Mouse (Mus musculus) inflammation-experienced regulatory T-cells, adult 6 months (primary cell): ENCODE results near the gene Smim10l1. TPM values are rescaled to one million over a fixed set of nuclear protein-coding genes. Genes with fewer than 3 reads are reported as not detected.

Experiments used
- ATAC-seq: one replicate; pipeline ENCODE4 v1.8.0; 2017
- polyA plus RNA-seq, 3 experiments: library from polyadenylated mRNA; unstranded; fragments of 100-300 nt; shearing (Covaris generic); gene quantifications; one replicate each; pipeline ENCODE4 v1.2.1; 2017

Smim10l1 gene
- 10 to 100 TPM; 12.0 to 19.5 (median 18.0) TPM for polyA plus RNA-seq

- no peak for ATAC-seq
These were observed at the start of gene Smim10l1 for GRCm38 (mm10) chr6:133104609-133104921. Smim10l1 (plus strand) TSS chr6:133104909.

- no peak for ATAC-seq
These were observed 49.0 kb upstream of the Smim10l1 start, which contains the start of gene Tas2r140 for GRCm38 (mm10) chr6:133055716-133056115. Tas2r140 (minus strand) TSS chr6:133055816.

DNA sequence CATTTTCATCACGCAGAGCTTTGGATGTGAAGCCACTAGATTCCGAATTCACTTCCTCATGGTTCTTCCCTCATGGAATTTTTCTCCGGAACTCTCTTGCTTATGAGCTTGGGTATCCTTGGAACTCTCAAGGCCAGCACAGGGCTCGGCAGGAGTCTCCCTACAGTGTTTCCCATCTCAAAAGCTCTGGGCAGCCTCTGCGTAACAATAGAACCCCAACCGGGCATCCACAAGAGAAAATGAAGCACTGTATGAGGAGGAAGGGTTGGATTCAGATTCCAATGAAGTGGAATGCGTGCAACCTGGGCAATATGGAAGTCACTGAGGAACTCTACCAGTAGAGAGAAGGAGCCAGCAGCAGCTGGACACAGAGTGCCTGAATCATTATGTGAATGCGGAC, 12.5 kb upstream of the Smim10l1 start:
- ATAC-seq, result no peak

DNA sequence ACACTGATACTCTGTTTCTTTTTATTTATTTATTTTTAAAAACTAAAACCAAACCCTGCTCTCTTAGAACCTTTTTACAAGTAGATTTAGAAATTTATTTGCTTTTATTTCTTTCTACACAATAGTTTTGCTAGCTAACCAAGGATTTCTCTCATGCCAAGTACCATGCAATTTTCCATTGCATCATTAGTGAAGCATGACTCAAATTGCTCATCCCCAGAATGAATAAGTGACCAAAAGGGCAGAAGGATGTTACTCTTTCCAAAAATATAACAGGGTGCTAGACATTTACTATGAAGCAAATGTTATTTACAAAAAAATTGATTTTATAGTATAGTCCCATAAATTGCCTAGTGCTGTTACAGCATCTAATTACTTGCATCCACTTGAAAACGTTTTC, 2.3 kb upstream of the Smim10l1 start:
- ATAC-seq, result no peak

DNA sequence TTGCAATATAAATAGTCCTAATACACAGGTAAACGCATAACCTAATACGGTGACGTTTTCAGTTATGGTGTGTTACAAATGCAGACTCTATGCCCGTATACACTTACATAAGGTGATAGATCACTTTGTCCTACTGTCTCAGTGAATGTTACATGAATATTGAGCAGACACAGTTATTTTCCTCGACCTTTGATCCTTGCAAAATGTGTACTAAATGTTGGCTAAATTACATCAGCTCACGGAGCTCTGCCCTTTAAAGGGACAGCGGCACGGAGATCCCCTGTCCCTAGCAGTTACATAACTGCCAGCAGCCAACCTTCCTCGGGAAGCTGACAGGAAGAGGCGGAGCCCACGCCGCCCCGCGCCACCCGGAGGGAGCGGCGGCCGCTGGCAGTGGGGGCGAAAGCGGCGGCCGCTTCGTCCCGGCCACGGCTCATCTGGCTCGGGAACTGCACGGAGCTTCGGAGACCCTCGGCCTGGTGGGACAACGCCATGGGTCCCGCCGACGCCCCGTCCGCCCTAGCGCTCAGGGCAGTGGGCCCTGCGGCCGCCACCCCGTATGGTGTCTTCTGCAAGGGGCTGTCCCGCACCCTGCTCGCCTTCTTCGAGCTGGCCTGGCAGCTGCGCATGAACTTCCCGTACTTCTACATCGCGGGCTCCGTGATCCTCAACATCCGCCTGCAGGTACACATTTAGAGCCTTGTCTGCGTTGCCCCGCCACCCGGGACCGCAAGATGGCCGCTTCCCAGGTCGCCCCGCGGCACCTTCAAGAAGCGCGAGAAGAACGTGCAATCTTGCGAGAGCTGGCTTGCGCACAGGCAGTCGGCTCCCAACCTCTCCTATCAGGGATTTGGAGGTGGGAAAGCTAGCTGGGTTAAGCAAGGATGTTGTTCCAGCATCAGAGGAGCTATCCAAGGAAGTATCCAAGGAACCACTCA, 482 bp downstream of the Smim10l1 start:
- ATAC-seq, result peak; percentile 89

Other genes with a start within 250 kb of the Smim10l1 start
- gene Tas2r116, start 249.5 kb upstream of the Smim10l1 start, polyA plus RNA-seq, result not detected
- not detected for gene Tas2r110, start 236.9 kb upstream of the Smim10l1 start, polyA plus RNA-seq
- gene Tas2r113, start 211.9 kb upstream of the Smim10l1 start, polyA plus RNA-seq, result not detected
- gene Tas2r125, start 195.3 kb upstream of the Smim10l1 start, polyA plus RNA-seq, result not detected
- gene Tas2r129, start 153.8 kb upstream of the Smim10l1 start, polyA plus RNA-seq, result not detected
- not detected for gene Tas2r131, start 147.0 kb upstream of the Smim10l1 start, polyA plus RNA-seq
- not detected for gene Tas2r109, start 123.9 kb upstream of the Smim10l1 start, polyA plus RNA-seq
- gene Tas2r103, start 67.8 kb upstream of the Smim10l1 start, polyA plus RNA-seq, result not detected
- not detected for gene Tas2r140, start 49.1 kb upstream of the Smim10l1 start, polyA plus RNA-seq
- not detected for gene 5530400C23Rik, start 187.3 kb downstream of the Smim10l1 start, polyA plus RNA-seq